Mouse (Mus musculus): ENCODE data around the gene Ankrd40. TPM values are rescaled to one million over a fixed set of nuclear protein-coding genes. Genes with fewer than 3 reads are reported as not detected.

The Ankrd40 gene
- polyA plus RNA-seq, 1 experiment from 2014 or later, result 8.6 TPM

DNA sequence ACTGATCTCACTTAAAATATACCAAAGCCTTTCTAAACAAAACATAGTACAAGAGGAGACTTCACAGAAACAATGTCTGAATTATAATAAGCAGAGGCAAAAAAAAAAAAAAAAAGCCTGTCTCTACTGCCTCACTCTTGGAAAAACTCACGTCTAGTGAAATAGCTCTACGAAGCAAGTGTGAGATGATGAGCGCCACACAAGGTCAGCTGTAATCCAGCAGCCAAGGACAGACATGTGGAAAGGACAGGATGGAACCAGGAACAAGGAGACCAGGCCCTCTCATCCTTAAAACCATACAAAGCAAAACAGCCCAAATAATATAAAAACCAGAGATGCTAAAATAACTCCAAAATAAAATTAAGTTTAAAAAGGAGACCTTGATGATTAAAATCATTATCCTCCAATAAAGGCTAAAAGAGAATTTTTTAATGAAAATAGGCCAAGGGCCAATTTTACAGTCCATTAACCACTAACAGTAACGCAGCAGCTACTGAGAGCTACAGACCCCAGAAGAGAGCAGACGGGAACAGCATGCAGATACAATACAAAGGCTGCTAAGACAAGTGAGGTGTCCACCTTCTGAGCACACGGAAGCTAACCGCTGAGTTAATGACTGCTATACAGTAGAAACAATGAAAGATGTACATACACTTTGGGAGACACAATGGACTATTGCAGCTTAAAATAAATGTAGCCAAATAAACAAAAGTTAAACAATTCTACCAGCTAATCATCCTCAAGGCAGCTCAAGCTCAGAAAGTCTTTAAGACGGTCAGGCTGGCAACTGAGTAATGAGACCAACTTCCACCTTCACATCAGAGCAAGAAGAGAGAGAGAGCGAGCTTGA lies 32.6 kb upstream of the Ankrd40 start:
- Histone ChIP-seq H3K36me3 (ENCODE audit: control insufficient read depth, insufficient read depth) (peaks cover 55% of the 10 kb centered on the region), H3K9ac (replicated peaks; ENCODE audit: low read depth, low read length) (no peak overlapping the region), H3K9me3 (ENCODE audit: control insufficient read depth, low read length) (no peaks in the 10 kb centered on the region), H3K27ac (ENCODE audit: low read length) (no peak overlapping the region), H3K27me3 (replicated peaks; ENCODE audit: control insufficient read depth, insufficient read depth, low read length) (no peaks in the 10 kb centered on the region), H3K4me1 (replicated peaks; ENCODE audit: control insufficient read depth, insufficient read depth, low read length) (no peaks in the 10 kb centered on the region), H3K4me2 (ENCODE audit: low read length) (no peak overlapping the region), H3K4me3 (replicated peaks; ENCODE audit: low read length) (no peak overlapping the region)
- ATAC-seq, result no peak
- 45% methylated on average over 9 of the region's 9 CpGs for WGBS

GRCm38 (mm10) chr11:94312733-94313132 lies 15.1 kb upstream of the Ankrd40 start:
- no peaks in the 10 kb centered on the region for H3K27me3 ChIP-seq (replicated peaks; ENCODE audit: control insufficient read depth, insufficient read depth, low read length)
- 91% methylated on average over 1 of the region's 1 CpGs for WGBS
- H3K4me3 ChIP-seq (replicated peaks; ENCODE audit: low read length), result no peak overlapping the region
- no peak for ATAC-seq
- H3K36me3 ChIP-seq (ENCODE audit: control insufficient read depth, insufficient read depth), result no peaks in the 10 kb centered on the region
- no peak overlapping the region for H3K4me2 ChIP-seq (ENCODE audit: low read length)
- no peak overlapping the region for H3K9ac ChIP-seq (replicated peaks; ENCODE audit: low read depth, low read length)
- no peak overlapping the region for H3K27ac ChIP-seq (ENCODE audit: low read length)
- H3K9me3 ChIP-seq (ENCODE audit: control insufficient read depth, low read length), result no peaks in the 10 kb centered on the region
- H3K4me1 ChIP-seq (replicated peaks; ENCODE audit: control insufficient read depth, insufficient read depth, low read length), result peaks cover 26% of the 10 kb centered on the region

- H3K27me3 ChIP-seq (replicated peaks; ENCODE audit: control insufficient read depth, insufficient read depth, low read length), result no peaks in the 10 kb centered on the region
- no peak overlapping the region for H3K9ac ChIP-seq (replicated peaks; ENCODE audit: low read depth, low read length)
- no peak overlapping the region for H3K27ac ChIP-seq (ENCODE audit: low read length)
- no peak overlapping the region for H3K4me2 ChIP-seq (ENCODE audit: low read length)
- ATAC-seq, result no peak
- WGBS, result 79% methylated on average over 2 of the region's 2 CpGs
- H3K4me1 ChIP-seq (replicated peaks; ENCODE audit: control insufficient read depth, insufficient read depth, low read length), result peaks cover 32% of the 10 kb centered on the region
- H3K36me3 ChIP-seq (ENCODE audit: control insufficient read depth, insufficient read depth), result no peaks in the 10 kb centered on the region
- no peaks in the 10 kb centered on the region for H3K9me3 ChIP-seq (ENCODE audit: control insufficient read depth, low read length)
- no peak overlapping the region for H3K4me3 ChIP-seq (replicated peaks; ENCODE audit: low read length)
Measured at GRCm38 (mm10) chr11:94314098-94314652, 13.6 kb upstream of the Ankrd40 start.

DNA sequence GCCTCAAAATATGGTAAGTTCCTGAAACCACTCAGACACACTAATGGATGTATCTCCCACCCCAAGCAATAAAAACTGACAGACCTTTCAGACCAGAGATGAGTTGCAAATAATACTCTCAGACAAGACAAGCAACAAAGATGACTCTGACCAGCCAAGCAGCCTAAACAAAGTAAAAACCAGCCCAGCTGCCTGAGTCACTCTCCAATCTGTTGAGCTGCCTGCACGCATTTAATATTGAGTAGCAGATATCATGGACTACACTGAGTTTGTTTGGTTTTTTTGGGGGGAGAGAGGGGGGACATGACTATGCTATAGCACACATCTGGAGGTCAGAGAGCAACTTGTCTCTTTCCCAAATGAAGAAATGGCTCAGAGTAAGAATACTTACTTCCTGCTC lies 12.5 kb upstream of the Ankrd40 start:
- Histone ChIP-seq H3K4me3 (replicated peaks; ENCODE audit: low read length) (no peak overlapping the region), H3K4me2 (ENCODE audit: low read length) (no peak overlapping the region), H3K9me3 (ENCODE audit: control insufficient read depth, low read length) (no peaks in the 10 kb centered on the region), H3K27me3 (replicated peaks; ENCODE audit: control insufficient read depth, insufficient read depth, low read length) (no peaks in the 10 kb centered on the region), H3K4me1 (replicated peaks; ENCODE audit: control insufficient read depth, insufficient read depth, low read length) (peaks cover 44% of the 10 kb centered on the region), H3K9ac (replicated peaks; ENCODE audit: low read depth, low read length) (no peak overlapping the region), H3K27ac (ENCODE audit: low read length) (no peak overlapping the region), H3K36me3 (ENCODE audit: control insufficient read depth, insufficient read depth) (no peaks in the 10 kb centered on the region)
- ATAC-seq, result no peak
- 79% methylated on average over 1 of the region's 1 CpGs for WGBS

GRCm38 (mm10) chr11:94316528-94316927 lies 11.3 kb upstream of the Ankrd40 start:
- peaks cover 48% of the 10 kb centered on the region for H3K4me1 ChIP-seq (replicated peaks; ENCODE audit: control insufficient read depth, insufficient read depth, low read length)

DNA sequence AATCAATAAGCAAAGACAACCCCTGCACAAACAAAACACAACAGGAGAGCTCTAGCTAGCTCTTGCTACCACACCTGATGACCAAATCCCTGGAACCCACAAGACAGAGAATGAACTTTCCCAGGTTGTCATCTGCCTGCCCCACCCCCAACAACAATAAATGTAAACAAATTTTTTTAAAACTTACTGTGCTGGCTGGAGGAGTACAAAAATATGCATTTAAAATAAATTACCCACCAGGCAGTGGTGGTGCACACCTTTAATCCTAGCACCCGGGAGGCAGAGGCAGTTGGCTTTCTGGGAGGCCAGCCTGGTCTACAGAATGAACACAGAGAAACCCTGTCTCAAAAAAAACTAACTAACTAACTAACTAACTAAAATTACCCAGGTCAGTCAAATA lies 10.8 kb upstream of the Ankrd40 start:
- H3K4me1 ChIP-seq (replicated peaks; ENCODE audit: control insufficient read depth, insufficient read depth, low read length), result peaks cover 48% of the 10 kb centered on the region

More at GRCm38 (mm10) chr11:94316528-94316927, 11.3 kb upstream of the Ankrd40 start:
- H3K36me3 ChIP-seq (ENCODE audit: control insufficient read depth, insufficient read depth), result no peaks in the 10 kb centered on the region
- no peak overlapping the region for H3K27ac ChIP-seq (ENCODE audit: low read length)
- H3K27me3 ChIP-seq (replicated peaks; ENCODE audit: control insufficient read depth, insufficient read depth, low read length), result no peaks in the 10 kb centered on the region
- 83% methylated on average over 2 of the region's 2 CpGs for WGBS
- H3K4me3 ChIP-seq (replicated peaks; ENCODE audit: low read length), result no peak overlapping the region
- no peak for ATAC-seq
- H3K4me2 ChIP-seq (ENCODE audit: low read length), result no peak overlapping the region
- no peaks in the 10 kb centered on the region for H3K9me3 ChIP-seq (ENCODE audit: control insufficient read depth, low read length)
- H3K9ac ChIP-seq (replicated peaks; ENCODE audit: low read depth, low read length), result no peak overlapping the region

GRCm38 (mm10) chr11:94317515-94317914 lies 10.3 kb upstream of the Ankrd40 start:
- Histone ChIP-seq H3K4me3 (replicated peaks; ENCODE audit: low read length) (no peak overlapping the region), H3K27ac (ENCODE audit: low read length) (no peak overlapping the region), H3K27me3 (replicated peaks; ENCODE audit: control insufficient read depth, insufficient read depth, low read length) (no peaks in the 10 kb centered on the region), H3K9me3 (ENCODE audit: control insufficient read depth, low read length) (no peaks in the 10 kb centered on the region), H3K4me2 (ENCODE audit: low read length) (peak overlapping the region; percentile 13; the same call in 1 of the 2 replicates), H3K36me3 (ENCODE audit: control insufficient read depth, insufficient read depth) (no peaks in the 10 kb centered on the region), H3K9ac (replicated peaks; ENCODE audit: low read depth, low read length) (no peak overlapping the region), H3K4me1 (replicated peaks; ENCODE audit: control insufficient read depth, insufficient read depth, low read length) (peaks cover 51% of the 10 kb centered on the region)
- 52% methylated on average over 4 of the region's 4 CpGs for WGBS
- no peak for ATAC-seq

More for the DNA sequence above, 10.8 kb upstream of the Ankrd40 start:
- no peak overlapping the region for H3K27ac ChIP-seq (ENCODE audit: low read length)
- no peaks in the 10 kb centered on the region for H3K36me3 ChIP-seq (ENCODE audit: control insufficient read depth, insufficient read depth)
- ATAC-seq, result no peak
- H3K9me3 ChIP-seq (ENCODE audit: control insufficient read depth, low read length), result no peaks in the 10 kb centered on the region
- H3K4me3 ChIP-seq (replicated peaks; ENCODE audit: low read length), result no peak overlapping the region
- no peak overlapping the region for H3K4me2 ChIP-seq (ENCODE audit: low read length)
- 87% methylated on average over 1 of the region's 1 CpGs for WGBS
- no peaks in the 10 kb centered on the region for H3K27me3 ChIP-seq (replicated peaks; ENCODE audit: control insufficient read depth, insufficient read depth, low read length)
- no peak overlapping the region for H3K9ac ChIP-seq (replicated peaks; ENCODE audit: low read depth, low read length)

DNA sequence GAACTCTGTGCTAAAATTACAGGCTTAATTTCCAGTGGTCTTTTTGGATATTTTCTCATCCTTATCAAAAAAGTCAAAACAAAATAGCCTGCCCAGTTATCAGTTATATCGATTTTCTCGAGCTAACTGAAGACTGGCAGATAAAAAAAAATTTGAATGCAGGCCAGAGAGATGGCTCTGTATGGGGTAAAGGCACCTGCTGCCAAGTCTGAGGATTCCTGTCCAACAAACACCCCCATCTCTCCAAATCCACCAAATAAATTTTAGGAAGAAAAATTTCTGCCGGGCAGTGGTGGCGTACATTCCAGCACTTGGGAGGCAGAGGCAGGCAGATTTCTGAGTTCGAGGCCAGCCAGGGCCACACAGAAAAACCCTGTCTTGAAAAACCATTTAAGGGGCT lies 9.7 kb upstream of the Ankrd40 start:
- H3K27me3 ChIP-seq (replicated peaks; ENCODE audit: control insufficient read depth, insufficient read depth, low read length), result no peaks in the 10 kb centered on the region
- H3K4me3 ChIP-seq (replicated peaks; ENCODE audit: low read length), result no peak overlapping the region
- WGBS, result 58% methylated on average over 5 of the region's 5 CpGs
- H3K4me2 ChIP-seq (ENCODE audit: low read length), result no peak overlapping the region
- no peak overlapping the region for H3K9ac ChIP-seq (replicated peaks; ENCODE audit: low read depth, low read length)
- H3K9me3 ChIP-seq (ENCODE audit: control insufficient read depth, low read length), result no peaks in the 10 kb centered on the region
- peaks cover 51% of the 10 kb centered on the region for H3K4me1 ChIP-seq (replicated peaks; ENCODE audit: control insufficient read depth, insufficient read depth, low read length)
- H3K27ac ChIP-seq (ENCODE audit: low read length), result no peak overlapping the region
- no peaks in the 10 kb centered on the region for H3K36me3 ChIP-seq (ENCODE audit: control insufficient read depth, insufficient read depth)
- ATAC-seq, result no peak

- Histone ChIP-seq H3K4me1 (replicated peaks; ENCODE audit: control insufficient read depth, insufficient read depth, low read length) (peaks cover 40% of the 10 kb centered on the region), H3K9ac (replicated peaks; ENCODE audit: low read depth, low read length) (peak overlapping the region; percentile 100), H3K27ac (ENCODE audit: low read length) (peak overlapping the region; percentile 98), H3K4me3 (replicated peaks; ENCODE audit: low read length) (peak overlapping the region; percentile 99), H3K4me2 (ENCODE audit: low read length) (peak overlapping the region; percentile 87), H3K27me3 (replicated peaks; ENCODE audit: control insufficient read depth, insufficient read depth, low read length) (no peaks in the 10 kb centered on the region), H3K36me3 (ENCODE audit: control insufficient read depth, insufficient read depth) (no peaks in the 10 kb centered on the region), H3K9me3 (ENCODE audit: control insufficient read depth, low read length) (no peaks in the 10 kb centered on the region)
- peak; percentile 62 for ATAC-seq
- WGBS, result under 1% methylated on average over 67 of the region's 67 CpGs
Measured at GRCm38 (mm10) chr11:94320969-94321930, 6.6 kb upstream of the Ankrd40 start.

All from forebrain, embryonic 16.5 days (tissue).